Mouse (Mus musculus) midbrain, embryonic 16.5 days (tissue): ENCODE measurements around the gene Fyn. TPM values are rescaled to one million over a fixed set of nuclear protein-coding genes. Genes with fewer than 3 reads are reported as not detected.

Source experiments
- ATAC-seq: fragments of 200-750 bp; cut with Nextera tagmentation; 2 replicates; pipeline ENCODE4 v1.8.0; 2017; ENCODE audit warnings: moderate TSS enrichment
- H3K27ac ChIP-seq: fragments of 300-500 bp; sonication (generic); 2 replicates; pipeline ENCODE4 v1.5.1; 2014; ENCODE audit warnings: mild to moderate bottlenecking, low read length, mixed read lengths
- H3K27me3 ChIP-seq: fragments of 300-500 bp; sonication (generic); 2 replicates; pipeline ENCODE4 v1.6.1; 2014; ENCODE audit warnings: low read depth, low read length, mixed read lengths; ENCODE audit not compliant: control insufficient read depth, insufficient read depth
- H3K36me3 ChIP-seq: fragments of 300-500 bp; sonication (generic); 2 replicates; pipeline ENCODE4 v1.6.1; 2014; ENCODE audit warnings: mild to moderate bottlenecking, low read length, moderate library complexity, mixed read lengths; ENCODE audit not compliant: control insufficient read depth, insufficient read depth
- H3K4me1 ChIP-seq: fragments of 300-500 bp; sonication (generic); 2 replicates; pipeline ENCODE4 v1.6.1; 2014; ENCODE audit warnings: mild to moderate bottlenecking, low read length, mixed read lengths; ENCODE audit not compliant: control insufficient read depth, insufficient read depth
- H3K4me2 ChIP-seq: fragments of 300-500 bp; sonication (generic); 2 replicates; pipeline ENCODE4 v1.6.1; 2014; ENCODE audit warnings: mild to moderate bottlenecking, low read length, mixed read lengths
- H3K4me3 ChIP-seq: fragments of 300-500 bp; sonication (generic); 2 replicates; pipeline ENCODE4 v1.5.1; 2014; ENCODE audit warnings: low read depth, mild to moderate bottlenecking, low read length, moderate library complexity, mixed read lengths
- H3K9ac ChIP-seq: fragments of 300-500 bp; sonication (generic); 2 replicates; pipeline ENCODE4 v1.6.1; 2014; ENCODE audit warnings: low read depth, low read length, mixed read lengths
- H3K9me3 ChIP-seq: fragments of 300-500 bp; sonication (generic); replicated peaks from 2 replicates; pipeline ENCODE4 v1.6.1; 2014; ENCODE audit warnings: mild to moderate bottlenecking, low read length, mixed read lengths; ENCODE audit not compliant: control insufficient read depth, poor library complexity, severe bottlenecking
- WGBS: fragments of 180-500 bp; shearing (Covaris S2); extraction: QIAGEN DNeasy Blood & Tissue Kit; methylation state at CpG from one replicate; pipeline ENCODE4 v1.1.7; 2014; 5-methylcytosine and 5-hydroxymethylcytosine counted together
- polyA plus RNA-seq: library from polyadenylated mRNA; unstranded; fragments of >200 nt; fragmentation: Nextera tagmentation; extraction: Ambion mirVana; gene quantifications from 2 replicates; pipeline ENCODE4 v1.2.1, GENCODE M21; 2015

Fyn gene
- polyA plus RNA-seq, 1 experiment from 2014 or later, result 71.2 TPM

DNA sequence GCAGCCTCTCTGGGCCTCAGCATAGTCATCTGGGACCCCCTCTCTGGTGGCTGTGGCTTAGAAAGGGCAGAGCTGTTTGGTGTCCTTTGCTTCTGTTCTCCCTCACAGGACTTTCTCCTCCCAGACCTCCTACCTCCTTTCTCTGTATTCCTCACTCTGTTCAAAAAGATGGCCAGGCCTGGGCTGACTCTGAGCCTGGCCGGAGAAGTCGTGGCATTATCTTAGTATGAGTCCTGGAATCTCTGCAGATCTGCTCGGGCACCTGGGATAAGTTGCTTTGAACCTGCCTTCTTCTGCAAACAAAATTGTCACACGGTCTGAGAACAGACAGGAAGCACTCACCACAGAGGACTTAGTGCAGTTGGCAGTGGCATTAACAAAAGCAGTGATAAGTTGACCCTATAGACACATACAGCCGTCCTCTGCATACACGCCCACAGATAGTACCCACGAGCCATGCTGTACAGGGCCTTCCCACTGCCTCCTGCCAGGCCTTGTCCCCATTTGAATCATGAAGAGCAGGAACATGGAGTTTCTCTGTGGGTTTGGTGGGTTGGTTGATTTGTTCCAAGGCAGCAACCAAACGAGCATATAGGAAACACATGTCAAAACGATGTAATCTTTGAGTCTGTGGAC, 171.5 kb downstream of the Fyn start:
- Histone ChIP-seq H3K9me3 (no peaks in the 10 kb centered on the region), H3K4me2 (no peak overlapping the region), H3K27ac (peak overlapping the region; percentile 84), H3K4me3 (no peak overlapping the region), H3K27me3 (no peaks in the 10 kb centered on the region), H3K4me1 (peaks cover 53% of the 10 kb centered on the region), H3K36me3 (no peaks in the 10 kb centered on the region; the same call in 1 of the 2 replicates), H3K9ac (no peak overlapping the region)
- whole genome bisulfite sequencing, result 30% methylated on average over 9 of the region's 9 CpGs
- no peak for ATAC-seq

DNA sequence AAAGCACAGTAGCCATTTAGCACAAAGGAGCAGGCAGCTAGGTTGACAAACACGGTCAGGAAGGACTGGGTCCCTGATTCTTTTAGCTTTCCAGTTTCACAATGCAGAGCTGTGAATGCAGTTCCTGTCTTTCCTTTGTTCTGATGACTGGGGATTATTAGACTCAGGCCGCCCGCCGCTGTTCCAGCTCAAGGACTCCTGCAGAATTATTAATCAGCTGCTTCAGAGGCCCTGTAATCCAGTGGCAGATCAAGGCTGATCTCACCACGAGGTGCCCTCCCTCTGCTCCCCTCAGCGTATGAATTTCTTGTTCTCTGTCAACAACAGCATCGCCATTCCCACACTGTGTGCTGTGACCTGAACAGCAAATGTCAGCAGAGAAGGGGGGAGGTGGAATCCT, 172.3 kb downstream of the Fyn start:
- H3K27me3 ChIP-seq, result no peaks in the 10 kb centered on the region
- ATAC-seq, result peak; percentile 86
- H3K4me3 ChIP-seq, result no peak overlapping the region
- H3K4me2 ChIP-seq, result no peak overlapping the region
- peaks cover 48% of the 10 kb centered on the region for H3K4me1 ChIP-seq
- peak overlapping the region; percentile 97 for H3K27ac ChIP-seq
- H3K9ac ChIP-seq, result peak overlapping the region; percentile 60
- no peaks in the 10 kb centered on the region; the same call in 1 of the 2 replicates for H3K36me3 ChIP-seq
- 2% methylated on average over 7 of the region's 7 CpGs for WGBS
- no peaks in the 10 kb centered on the region for H3K9me3 ChIP-seq

DNA sequence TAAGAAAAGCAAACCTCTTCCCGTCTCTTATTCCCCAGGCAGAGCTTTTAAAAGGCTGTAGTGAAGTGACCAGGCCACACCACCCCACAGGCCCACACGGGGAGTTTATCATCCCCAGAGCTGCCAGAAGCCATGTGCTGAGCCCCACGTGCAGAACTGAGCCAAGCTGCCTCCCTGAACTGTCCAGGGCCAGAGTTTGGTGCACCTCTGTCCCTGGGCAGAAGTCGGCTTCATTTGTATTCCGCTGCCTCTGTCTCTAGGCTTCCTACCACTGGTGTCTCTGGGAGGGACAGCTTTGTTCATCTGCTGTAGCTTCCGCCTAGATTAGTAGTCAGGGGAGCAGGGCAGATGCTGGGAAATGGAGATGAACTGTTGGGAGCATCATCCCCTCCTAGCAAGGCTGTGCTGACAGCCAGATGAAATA, 172.8 kb downstream of the Fyn start:
- Histone ChIP-seq H3K27me3 (no peaks in the 10 kb centered on the region), H3K27ac (peak overlapping the region; percentile 97), H3K4me1 (peaks cover 47% of the 10 kb centered on the region), H3K9me3 (no peaks in the 10 kb centered on the region), H3K4me3 (no peak overlapping the region), H3K9ac (peak overlapping the region; percentile 60), H3K4me2 (0 out of 2 replicates have a peak overlapping the region, but pooled peaks have one; percentile 15), H3K36me3 (no peaks in the 10 kb centered on the region; the same call in 1 of the 2 replicates)
- 5% methylated on average over 6 of the region's 6 CpGs for WGBS
- peak; percentile 72 for ATAC-seq

DNA sequence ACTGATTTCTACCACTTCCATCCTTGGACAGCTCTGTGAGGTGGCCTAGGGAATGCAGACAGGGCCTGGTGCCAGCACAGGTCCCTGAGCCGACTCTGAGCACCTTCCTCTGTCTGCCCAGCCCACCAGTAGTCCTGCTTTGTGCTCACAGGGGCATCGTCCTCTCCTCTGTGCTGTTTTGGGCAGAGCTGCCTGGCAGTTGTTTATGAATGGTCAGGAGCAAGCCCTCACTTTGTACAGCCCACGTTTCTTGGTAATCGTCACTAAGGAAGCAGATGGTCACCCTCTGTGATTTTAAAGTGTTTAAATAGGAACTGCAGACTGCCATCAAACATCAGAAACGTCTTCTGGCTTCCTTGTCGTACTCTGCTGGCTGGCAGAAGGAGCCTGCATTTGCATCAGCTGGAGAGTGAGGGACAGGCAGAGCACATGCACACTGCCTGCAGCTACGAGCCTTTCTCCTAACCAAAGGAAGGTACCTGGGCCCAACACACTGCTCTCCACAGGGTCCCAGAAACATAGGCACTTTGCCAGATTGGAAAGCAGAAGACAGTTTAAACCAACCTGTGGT, 173.4 kb downstream of the Fyn start:
- ATAC-seq, result peak; percentile 52
- H3K36me3 ChIP-seq, result no peaks in the 10 kb centered on the region; the same call in 1 of the 2 replicates
- no peak overlapping the region for H3K4me3 ChIP-seq
- no peaks in the 10 kb centered on the region for H3K27me3 ChIP-seq
- H3K4me2 ChIP-seq, result no peak overlapping the region
- peaks cover 47% of the 10 kb centered on the region for H3K4me1 ChIP-seq
- no peaks in the 10 kb centered on the region for H3K9me3 ChIP-seq
- peak overlapping the region; percentile 60 for H3K9ac ChIP-seq
- WGBS, result 2% methylated on average over 7 of the region's 7 CpGs
- peak overlapping the region; percentile 97 for H3K27ac ChIP-seq

DNA sequence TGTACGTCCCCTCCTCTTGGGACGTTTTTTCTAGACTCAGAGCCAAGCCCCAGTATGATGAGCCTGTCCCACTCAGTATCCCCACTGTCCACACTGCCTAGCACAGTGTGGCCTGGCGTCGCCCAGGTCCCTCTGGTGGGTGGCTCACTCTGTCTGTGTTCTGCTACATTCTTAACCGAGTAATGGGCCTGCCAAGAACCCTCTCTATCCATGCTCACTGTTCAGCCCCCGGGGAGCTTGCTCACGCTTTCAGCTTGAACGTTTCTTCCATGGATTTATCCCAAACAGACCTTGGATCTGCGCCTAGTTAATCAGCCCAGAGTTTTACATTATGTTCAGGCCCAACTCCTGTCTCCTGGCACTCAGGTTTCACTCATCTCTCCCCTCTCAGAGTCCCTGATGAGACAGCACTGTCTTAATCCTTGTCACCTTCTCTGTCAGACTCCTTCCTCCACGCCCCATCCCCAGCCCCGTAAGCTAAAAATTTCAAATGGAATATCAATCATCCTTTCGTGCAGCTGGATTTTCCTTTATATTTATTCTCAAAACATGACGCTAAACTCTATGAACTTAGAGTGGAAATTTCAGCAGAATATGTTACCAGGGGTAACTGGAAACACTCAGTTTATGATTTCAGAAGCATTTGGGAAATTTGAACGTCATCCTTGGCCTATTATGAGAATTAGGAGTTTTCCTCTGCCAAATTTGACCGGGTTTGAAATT, 174.0 kb downstream of the Fyn start:
- Histone ChIP-seq H3K27me3 (no peaks in the 10 kb centered on the region), H3K9ac (peak overlapping the region; percentile 60), H3K4me1 (peaks cover 47% of the 10 kb centered on the region), H3K9me3 (no peaks in the 10 kb centered on the region), H3K4me3 (no peak overlapping the region), H3K4me2 (no peak overlapping the region), H3K36me3 (no peaks in the 10 kb centered on the region; the same call in 1 of the 2 replicates), H3K27ac (peak overlapping the region; percentile 97)
- ATAC-seq, result peak; percentile 34
- WGBS, result 44% methylated on average over 15 of the region's 15 CpGs

DNA sequence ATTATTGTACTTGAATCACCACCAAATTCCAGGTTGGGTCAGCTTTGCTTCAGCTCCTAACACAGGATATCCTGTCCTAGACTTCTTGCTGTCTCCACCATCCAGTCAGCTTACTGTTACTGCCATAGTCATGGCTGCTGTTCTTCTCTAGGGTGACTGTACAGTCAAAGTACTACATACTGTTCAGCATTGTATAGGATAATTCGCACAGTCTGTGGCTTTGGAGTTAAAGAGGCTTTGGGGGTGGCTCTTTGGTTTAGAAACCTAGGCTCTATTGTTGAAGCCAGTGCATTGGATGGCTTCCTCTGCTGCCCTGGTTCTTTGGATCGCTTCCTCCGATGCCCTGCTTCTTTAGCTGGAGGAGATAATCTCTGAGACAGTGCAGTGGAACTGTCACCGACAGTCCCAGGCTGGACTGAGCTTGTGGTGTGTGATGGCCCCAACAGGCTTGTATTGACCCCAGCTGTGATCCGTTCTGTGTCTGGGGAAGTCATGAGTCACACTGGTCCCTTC, 174.7 kb downstream of the Fyn start:
- peak overlapping the region; percentile 97 for H3K27ac ChIP-seq
- no peak for ATAC-seq
- no peak overlapping the region for H3K4me3 ChIP-seq
- no peak overlapping the region for H3K9ac ChIP-seq
- 64% methylated on average over 5 of the region's 5 CpGs for WGBS
- H3K27me3 ChIP-seq, result no peaks in the 10 kb centered on the region
- H3K4me2 ChIP-seq, result no peak overlapping the region
- peaks cover 47% of the 10 kb centered on the region for H3K4me1 ChIP-seq
- H3K9me3 ChIP-seq, result no peaks in the 10 kb centered on the region
- H3K36me3 ChIP-seq, result no peaks in the 10 kb centered on the region; the same call in 1 of the 2 replicates

DNA sequence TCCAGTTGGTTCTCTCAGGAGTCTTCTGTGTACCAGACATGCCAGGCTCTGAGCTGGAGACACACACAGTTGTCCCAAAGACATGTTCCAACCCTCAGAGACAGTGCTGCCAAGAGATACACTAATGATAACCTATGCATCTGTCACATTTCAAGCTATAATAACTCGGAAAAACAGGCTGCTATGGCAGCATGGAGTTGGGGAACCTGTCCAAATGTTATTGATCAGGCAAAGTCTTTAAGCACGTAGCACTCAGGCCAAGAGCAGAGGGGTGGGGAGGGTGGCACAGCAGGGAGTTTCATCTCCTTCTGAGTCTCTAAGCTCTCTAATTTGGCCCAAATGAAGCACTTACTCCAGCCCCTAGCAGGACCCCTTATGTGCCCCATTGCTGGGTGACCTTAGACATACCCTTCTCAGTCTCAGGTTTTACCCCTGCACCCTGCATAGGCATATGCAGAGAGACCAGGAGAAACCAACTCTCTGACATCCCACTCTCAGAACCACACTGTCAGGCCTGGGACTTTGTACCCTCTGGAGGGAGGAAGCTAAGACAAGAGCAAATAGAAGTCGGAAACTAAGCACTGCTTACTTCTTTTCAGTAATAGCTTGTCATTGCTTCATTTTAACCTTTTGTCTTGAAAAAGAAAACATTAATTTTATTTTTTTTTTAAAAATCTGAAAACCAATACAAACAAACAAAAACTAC, 178.9 kb downstream of the Fyn start:
- ATAC-seq, result no peak
- 62% methylated on average over 3 of the region's 3 CpGs for WGBS
- H3K27ac ChIP-seq, result no peak overlapping the region

DNA sequence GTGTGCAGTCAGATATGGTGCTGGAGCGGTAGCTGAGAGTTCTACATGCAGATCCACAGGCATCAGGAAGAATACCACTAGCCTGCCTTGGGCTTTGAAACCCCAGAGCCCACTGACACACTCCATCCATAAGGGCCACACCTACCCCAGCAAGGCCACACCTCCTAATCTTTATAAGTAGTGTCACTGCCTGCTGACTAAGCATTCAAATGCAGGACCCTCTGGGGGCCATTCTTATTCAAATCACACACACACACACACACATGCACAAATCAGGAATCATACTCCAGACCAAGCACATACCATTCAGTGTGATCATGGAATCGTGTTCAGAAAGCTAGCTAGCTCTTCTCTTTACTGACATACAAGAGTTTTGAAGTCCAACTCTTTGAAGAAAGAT, 182.1 kb downstream of the Fyn start:
- WGBS, result 73% methylated on average over 2 of the region's 2 CpGs
- no peaks in the 10 kb centered on the region for H3K27me3 ChIP-seq
- H3K36me3 ChIP-seq, result no peaks in the 10 kb centered on the region
- no peak overlapping the region for H3K9ac ChIP-seq
- H3K4me3 ChIP-seq, result no peak overlapping the region
- no peaks in the 10 kb centered on the region for H3K9me3 ChIP-seq
- H3K27ac ChIP-seq, result peak overlapping the region; percentile 91; the same call in 1 of the 2 replicates
- ATAC-seq, result no peak
- H3K4me2 ChIP-seq, result no peak overlapping the region
- peaks cover 56% of the 10 kb centered on the region for H3K4me1 ChIP-seq

More for the DNA sequence above, 178.9 kb downstream of the Fyn start:
- Histone ChIP-seq H3K27me3 (no peaks in the 10 kb centered on the region), H3K4me2 (no peak overlapping the region), H3K9ac (no peak overlapping the region), H3K4me1 (peaks cover 41% of the 10 kb centered on the region), H3K4me3 (no peak overlapping the region), H3K9me3 (no peaks in the 10 kb centered on the region), H3K36me3 (no peaks in the 10 kb centered on the region)
